Mouse (Mus musculus): ENCODE results near the gene Col6a2.

- TF ChIP-seq USF2 (IDR thresholded peaks at IDR 0.05; ENCODE audit: borderline replicate concordance in 1 of 2, insufficient read depth in 1 of 2, low read depth in 1 of 2, low read length in 2 of 2) (no peak), CTCF (IDR thresholded peaks at IDR 0.05 in 2 of 3, conservative IDR thresholded peaks at IDR 0.05 in 1 of 3; ENCODE audit: control insufficient read depth in 1 of 3, insufficient read depth in 1 of 3, low read depth in 2 of 3, low read length in 3 of 3, poor library complexity in 1 of 3, severe bottlenecking in 1 of 3) (no peak), EP300 (IDR thresholded peaks at IDR 0.05; ENCODE audit: low read depth in 1 of 2, low read length in 2 of 2) (no peak), MEF2A (IDR thresholded peaks at IDR 0.05; ENCODE audit: extremely low read depth, insufficient replicate concordance, low read depth, low read length, poor library complexity, severe bottlenecking) (no peak), POLR2A (IDR thresholded peaks at IDR 0.05; ENCODE audit: control insufficient read depth in 1 of 2, insufficient read depth in 1 of 2, low read depth in 1 of 2, low read length in 2 of 2, poor library complexity in 1 of 2) (no peak), ZKSCAN1 (IDR thresholded peaks at IDR 0.05; ENCODE audit: low read depth, low read length) (no peak), CHD2 (IDR thresholded peaks at IDR 0.05; ENCODE audit: low read length) (no peak), USF1 (IDR thresholded peaks at IDR 0.05; ENCODE audit: low read depth, low read length) (no peak), SMC3 (IDR thresholded peaks at IDR 0.05; ENCODE audit: low read depth, low read length) (no peak), POLR2AphosphoS5 (IDR thresholded peaks at IDR 0.05; ENCODE audit: borderline replicate concordance, low read depth, low read length) (no peak)
These were observed 43.9 kb upstream of the Col6a2 start for GRCm38 (mm10) chr10:76667197-76667805.

All from MEL (cell line).